Mouse (Mus musculus): ENCODE data around the gene Egfr. TPM values are rescaled to one million over a fixed set of nuclear protein-coding genes. Genes with fewer than 3 reads are reported as not detected.

Gene Egfr
- total and polyA plus RNA-seq, 3 experiments: 0.26 TPM; not detected in 2

DNA sequence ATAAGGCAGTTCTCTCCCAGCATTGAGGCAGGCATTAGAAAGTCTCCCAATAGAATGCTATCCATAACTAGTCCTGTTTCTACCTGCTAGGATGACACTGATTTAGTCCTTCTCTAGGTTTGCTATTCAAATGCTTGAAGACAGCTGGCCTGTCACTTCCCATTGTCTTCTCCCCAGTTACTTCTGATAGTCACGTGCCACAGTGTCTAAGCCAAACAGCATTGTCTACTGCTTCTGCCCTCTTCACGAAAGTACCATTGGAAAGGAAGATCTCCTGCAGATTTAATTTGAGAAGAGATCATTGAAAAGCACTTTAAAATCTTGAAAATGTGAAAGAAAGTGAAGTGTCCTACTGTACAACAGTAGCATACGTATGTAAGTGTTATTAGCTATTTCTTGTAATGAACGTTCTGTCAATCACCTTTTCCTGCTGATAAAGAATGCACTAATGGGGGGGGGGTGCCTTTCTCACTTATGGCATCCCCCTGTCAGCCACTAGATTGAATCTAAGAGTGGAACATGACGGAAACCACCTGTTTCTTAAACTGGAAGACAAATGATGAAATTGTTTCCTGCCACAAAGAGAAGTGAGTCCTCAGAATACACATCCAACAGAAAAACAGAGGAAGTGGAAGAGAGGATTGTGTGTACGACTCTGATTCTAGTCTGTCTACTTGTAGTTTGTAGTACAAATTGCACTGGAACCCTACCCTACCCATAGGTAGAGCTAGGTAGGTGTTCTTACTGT, 204.3 kb downstream of the Egfr start:
- peaks cover 0 to 6% of the 10 kb centered on the region in 2 experiments for H3K36me3 ChIP-seq (replicated peaks in 1 of 2; ENCODE audit: control insufficient read depth in 1 of 2, insufficient read depth in 1 of 2, low read length in 1 of 2)
- peak overlapping the region; percentile 93 for H3K27ac ChIP-seq (ENCODE audit: insufficient read depth, low read depth)
- peak overlapping the region; percentile 13 to 45 (median 15) for H3K4me3 ChIP-seq (replicated peaks in 1 of 3; ENCODE audit: low read depth in 2 of 3, low read length in 2 of 3, poor library complexity in 1 of 3)
- peak overlapping the region; percentile 98 for H3K4me2 ChIP-seq (ENCODE audit: insufficient read depth, low read depth, poor library complexity, severe bottlenecking)
- dilution Hi-C loops (cut with MboI; ENCODE audit: extremely low pct_ligation_motif_present, extremely low pct_unique_long_range_greater_than_20kb, low sequenced_read_pairs) (no loop called here), in situ Hi-C loops (cut with MboI; ENCODE audit: low pct_ligation_motif_present, low pct_unique_long_range_greater_than_20kb, low sequenced_read_pairs) (no loop called here)
- H3K4me1 ChIP-seq (ENCODE audit: control insufficient read depth in 1 of 2, insufficient read depth in 2 of 2): peaks cover 16 to 64% of the 10 kb centered on the region in 2 experiments
- peaks cover 3% of the 10 kb centered on the region for H3K79me2 ChIP-seq (replicated peaks; ENCODE audit: control insufficient read depth, extremely low read depth, insufficient read depth, poor library complexity, severe bottlenecking)
- peak overlapping the region; percentile 75 for H3K9ac ChIP-seq (ENCODE audit: insufficient read depth, low read depth)
- TF ChIP-seq HCFC1 (IDR thresholded peaks at IDR 0.05; ENCODE audit: low read depth, low read length): no peak; the same call in 1 of the 2 replicates
- TF ChIP-seq UBTF (IDR thresholded peaks at IDR 0.05; ENCODE audit: low read depth, low read length): no peak
- peak; percentile 90 for TF ChIP-seq IRF4 (IDR thresholded peaks at IDR 0.05; ENCODE audit: low read depth, low read length)
- peak; percentile 58; the same call in 1 of the 2 replicates for TF ChIP-seq JUND (conservative IDR thresholded peaks at IDR 0.05; ENCODE audit: low read depth, low read length)
- TF ChIP-seq SIN3A (IDR thresholded peaks at IDR 0.05; ENCODE audit: low read length): peak; percentile 83; the same call in 1 of the 2 replicates
- TF ChIP-seq MEF2A (IDR thresholded peaks at IDR 0.05; ENCODE audit: borderline replicate concordance, low read depth, low read length): peak; percentile 99
- TF ChIP-seq RAD21 (IDR thresholded peaks at IDR 0.05; ENCODE audit: low read depth, low read length): no peak
- TF ChIP-seq NRF1 (IDR thresholded peaks at IDR 0.05; ENCODE audit: low read depth, low read length): no peak
- TF ChIP-seq TCF12 (IDR thresholded peaks at IDR 0.05; ENCODE audit: low read depth, low read length): peak; percentile 84
- TF ChIP-seq RCOR1 (conservative IDR thresholded peaks at IDR 0.05; ENCODE audit: low read depth, low read length): peak; percentile 69; the same call in 1 of the 2 replicates
- no peak; the same call in 1 of the 2 replicates for TF ChIP-seq MXI1 (IDR thresholded peaks at IDR 0.05; ENCODE audit: low read depth, low read length)
- TF ChIP-seq MAFK (IDR thresholded peaks at IDR 0.05; ENCODE audit: insufficient replicate concordance, low read length): peak; percentile 65; the same call in 1 of the 2 replicates
- no peak for TF ChIP-seq PAX5 (IDR thresholded peaks at IDR 0.05; ENCODE audit: low read length)
- TF ChIP-seq EP300 (IDR thresholded peaks at IDR 0.05; ENCODE audit: low read length): peak; percentile 97
- TF ChIP-seq KAT2A (IDR thresholded peaks at IDR 0.05; ENCODE audit: insufficient replicate concordance, low read length): 0 out of 2 replicates have a peak, but pooled peaks have one; percentile 58
- peak; percentile 79 for TF ChIP-seq USF2 (conservative IDR thresholded peaks at IDR 0.05; ENCODE audit: low read depth, low read length)
- no peak for TF ChIP-seq MAZ (IDR thresholded peaks at IDR 0.05; ENCODE audit: low read depth, low read length)
- peak; percentile 44; the same call in 1 of the 2 replicates for TF ChIP-seq TBP (conservative IDR thresholded peaks at IDR 0.05; ENCODE audit: low read depth, low read length)
- no peak for TF ChIP-seq POLR2A (IDR thresholded peaks at IDR 0.05; ENCODE audit: low read depth, low read length)
- no peak for TF ChIP-seq GABPA (IDR thresholded peaks at IDR 0.05; ENCODE audit: insufficient replicate concordance, low read depth, low read length)
- peak; percentile 93 for TF ChIP-seq BHLHE40 (IDR thresholded peaks at IDR 0.05; ENCODE audit: low read depth, low read length)
- TF ChIP-seq MYC (IDR thresholded peaks at IDR 0.05; ENCODE audit: low read depth, low read length): peak; percentile 47
- 0 out of 2 replicates have a peak, but pooled peaks have one; percentile 23 for TF ChIP-seq ZNF384 (IDR thresholded peaks at IDR 0.05; ENCODE audit: low read depth, low read length)
- TF ChIP-seq ZKSCAN1 (IDR thresholded peaks at IDR 0.05; ENCODE audit: borderline replicate concordance, low read depth, low read length): no peak
- TF ChIP-seq ETS1 (conservative IDR thresholded peaks at IDR 0.05; ENCODE audit: low read depth, low read length): peak; percentile 94
- TF ChIP-seq ELF1 (IDR thresholded peaks at IDR 0.05; ENCODE audit: low read depth, low read length): no peak; the same call in 1 of the 2 replicates
- TF ChIP-seq MAX (IDR thresholded peaks at IDR 0.05; ENCODE audit: low read length): peak; percentile 82
- no peak; the same call in 1 of the 2 replicates for TF ChIP-seq CHD1 (IDR thresholded peaks at IDR 0.05; ENCODE audit: low read depth, low read length)
- peak; percentile 78 for TF ChIP-seq JUN (IDR thresholded peaks at IDR 0.05; ENCODE audit: insufficient read depth, low read depth, low read length)
- peak; percentile 66; the same call in 1 of the 2 replicates for TF ChIP-seq E2F4 (IDR thresholded peaks at IDR 0.05; ENCODE audit: insufficient replicate concordance, low read depth, low read length)
- TF ChIP-seq NELFE (IDR thresholded peaks at IDR 0.05; ENCODE audit: low read depth, low read length): no peak
- peak; percentile 82 for TF ChIP-seq USF1 (IDR thresholded peaks at IDR 0.05; ENCODE audit: low read depth, low read length)
- no peak for TF ChIP-seq ZMIZ1 (IDR thresholded peaks at IDR 0.05; ENCODE audit: low read depth, low read length)
- TF ChIP-seq CTCF (conservative IDR thresholded peaks at IDR 0.05 in 1 of 2, IDR thresholded peaks at IDR 0.05 in 1 of 2; ENCODE audit: low read depth in 2 of 2, low read length in 2 of 2): no peak
- TF ChIP-seq POLR2AphosphoS2 (IDR thresholded peaks at IDR 0.05; ENCODE audit: low read depth, low read length): no peak
- no peak for TF ChIP-seq ZC3H11A (IDR thresholded peaks at IDR 0.05; ENCODE audit: low read depth, low read length)
- no peak for TF ChIP-seq SMC3 (IDR thresholded peaks at IDR 0.05; ENCODE audit: low read depth, low read length)
- peak; percentile 76 for TF ChIP-seq CHD2 (IDR thresholded peaks at IDR 0.05; ENCODE audit: low read length)
- DNase-seq (ENCODE audit: extremely low read depth): peak; percentile 87
- H3K9me3 ChIP-seq (replicated peaks; ENCODE audit: low read length): no peaks in the 10 kb centered on the region
- H3K27me3 ChIP-seq (replicated peaks): no peaks in the 10 kb centered on the region

Measured in CH12.LX (cell line).